In the genomic region with DNA sequence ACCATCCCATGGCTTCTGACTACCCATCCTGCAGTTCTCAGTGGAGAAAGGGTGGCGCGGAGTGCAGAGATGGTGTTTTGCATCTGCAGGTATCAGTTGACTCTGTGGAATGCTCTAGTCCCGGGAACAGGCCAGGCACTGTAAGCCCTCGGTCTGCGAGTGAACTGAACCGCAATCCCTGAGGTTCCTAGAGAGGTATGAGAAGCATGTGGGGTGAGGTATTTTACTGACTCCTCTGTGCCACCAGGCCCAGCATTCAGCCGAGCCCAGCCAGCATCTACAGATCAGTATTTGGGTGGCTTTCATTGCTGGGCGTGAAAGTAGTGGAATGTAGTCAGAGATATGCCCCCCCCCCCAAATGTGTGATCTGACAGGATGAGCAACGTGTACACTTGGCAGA, we compare ENCODE assay signal across 21 mouse cellular contexts. TPM values are rescaled to one million over a fixed set of nuclear protein-coding genes. Genes with fewer than 3 reads are reported as not detected.
DNase-seq lines count a peak whose midpoint lies in the region; ATAC-seq and TF ChIP-seq lines count a peak whose summit lies in the region.
"Had no signal": no experiment of that assay in that cellular context is flagged by ENCODE, and none has a peak within 500 bp of the region (broad histone marks: within the 10 kb centered on the region; RNA-seq: fewer than 3 reads in every experiment).

No protein-coding gene starts in this region.

- H3K4me1 ChIP-seq in heart, embryonic 10.5 days: peaks cover 54% of the 10 kb centered on the region
- H3K4me1 ChIP-seq in heart, postnatal 0 days (ENCODE audit: control insufficient read depth, insufficient read depth): peaks cover 9% of the 10 kb centered on the region; the same call in 1 of the 2 replicates
- H3K4me1 ChIP-seq in lung, postnatal 0 days (ENCODE audit: insufficient read depth, low read depth, low read length): no peaks in the 10 kb centered on the region
- H3K4me1 ChIP-seq: neural tube, embryonic 13.5 days had no signal

- no peak for TF ChIP-seq CTCF in heart, postnatal 0 days (IDR thresholded peaks at IDR 0.05; ENCODE audit: low read depth)
- no peak for TF ChIP-seq CTCF in lung, postnatal 0 days (IDR thresholded peaks at IDR 0.05)

- no peaks in the 10 kb centered on the region for H3K9me3 ChIP-seq in heart, embryonic 10.5 days
- no peaks in the 10 kb centered on the region for H3K9me3 ChIP-seq in heart, postnatal 0 days (replicated peaks; ENCODE audit: control insufficient read depth, low read length)
- H3K9me3 ChIP-seq in lung, postnatal 0 days (ENCODE audit: low read length): no peaks in the 10 kb centered on the region
- H3K9me3 ChIP-seq: neural tube, embryonic 13.5 days had no signal

- intact Hi-C loops in heart, postnatal 25 days (cut with DNase I): no loop called here
- intact Hi-C loops in heart, postnatal 14 days (cut with DNase I): no loop called here

- whole genome bisulfite sequencing in heart, embryonic 10.5 days: 34% methylated on average over 9 of the region's 9 CpGs
- 30% methylated on average over 9 of the region's 9 CpGs for WGBS in heart, postnatal 0 days
- 41% methylated on average over 9 of the region's 9 CpGs for WGBS in lung, postnatal 0 days

- ATAC-seq in heart, postnatal 0 days (ENCODE audit: insufficient read depth, low read depth): peak; percentile 47; the same call in 1 of the 2 replicates
- 0 out of 2 replicates have a peak, but pooled peaks have one; percentile 17 for ATAC-seq in lung, postnatal 0 days

- H3K9ac ChIP-seq in heart, postnatal 0 days (replicated peaks; ENCODE audit: low read depth, low read length): no peak overlapping the region
- H3K9ac ChIP-seq in lung, postnatal 0 days (replicated peaks; ENCODE audit: low read depth): no peak overlapping the region
- H3K9ac ChIP-seq: liver, embryonic 14.5 days; neural tube, embryonic 13.5 days had no signal

- no peaks in the 10 kb centered on the region for H3K27me3 ChIP-seq in heart, embryonic 10.5 days (ENCODE audit: insufficient read depth, poor library complexity, severe bottlenecking)
- no peaks in the 10 kb centered on the region for H3K27me3 ChIP-seq in heart, postnatal 0 days (ENCODE audit: control insufficient read depth, insufficient read depth, low read length)
- no peaks in the 10 kb centered on the region for H3K27me3 ChIP-seq in lung, postnatal 0 days (replicated peaks; ENCODE audit: insufficient read depth, low read length)
- H3K27me3 ChIP-seq: CH12.LX; neural tube, embryonic 13.5 days had no signal

- peak; percentile 81 for DNase-seq in heart, embryonic 10.5 days (ENCODE audit: low spot score)
- no peak for DNase-seq in heart, postnatal 25 days (ENCODE audit: low spot score)
- DNase-seq in heart, postnatal 0 days (ENCODE audit: low spot score): no peak
- no peak for DNase-seq in heart, postnatal 14 days
- no peak for DNase-seq in lung, postnatal 0 days (ENCODE audit: low spot score)
- no peak for DNase-seq in lung, postnatal 14 days
- DNase-seq in frontal cortex, postnatal 36 days (ENCODE audit: low spot score in 2 of 2): no peak
- DNase-seq in ovary, postnatal 14 days (ENCODE audit: low spot score): no peak
- DNase-seq: cerebellum, adult 9-11 months; gastrocnemius, postnatal 10 days; kidney, adult 18-20 months; kidney, postnatal 36 days; layer of hippocampus, adult 9-11 months; left cerebral cortex, postnatal 4 days; midbrain, embryonic 14.5 days; thymus, postnatal 14 days had no signal

- H3K27ac ChIP-seq in heart, embryonic 10.5 days: peak overlapping the region; percentile 36; the same call in 1 of the 2 replicates
- H3K27ac ChIP-seq in heart, postnatal 0 days (ENCODE audit: low read depth): peak overlapping the region; percentile 74
- no peak overlapping the region for H3K27ac ChIP-seq in lung, postnatal 0 days (ENCODE audit: low read length)
- H3K27ac ChIP-seq: left cerebral cortex, adult 2 months; liver, embryonic 14.5 days; neural tube, embryonic 13.5 days had no signal

- H3K36me3 ChIP-seq in heart, embryonic 10.5 days: no peaks in the 10 kb centered on the region
- H3K36me3 ChIP-seq in heart, postnatal 0 days (replicated peaks; ENCODE audit: control insufficient read depth, insufficient read depth, low read length): no peaks in the 10 kb centered on the region
- H3K36me3 ChIP-seq in lung, postnatal 0 days (ENCODE audit: insufficient read depth, low read length): no peaks in the 10 kb centered on the region
- H3K36me3 ChIP-seq: neural tube, embryonic 13.5 days had no signal

- TF ChIP-seq EP300 in heart, postnatal 0 days (IDR thresholded peaks at IDR 0.05; ENCODE audit: low read depth): no peak
- no peak for TF ChIP-seq EP300 in lung, postnatal 0 days (IDR thresholded peaks at IDR 0.05)

- peak overlapping the region; percentile 22; the same call in 1 of the 2 replicates for H3K4me2 ChIP-seq in heart, postnatal 0 days (ENCODE audit: low read depth, low read length)
- no peak overlapping the region for H3K4me2 ChIP-seq in lung, postnatal 0 days (replicated peaks; ENCODE audit: low read depth, low read length)
- H3K4me2 ChIP-seq: neural tube, embryonic 13.5 days had no signal

- no peak overlapping the region for H3K4me3 ChIP-seq in heart, embryonic 10.5 days
- H3K4me3 ChIP-seq in heart, postnatal 0 days (ENCODE audit: low read depth, low read length): no peak overlapping the region
- H3K4me3 ChIP-seq in lung, postnatal 0 days (ENCODE audit: low read depth, low read length): no peak overlapping the region
- H3K4me3 ChIP-seq: left cerebral cortex, adult 2 months; neural tube, embryonic 13.5 days had no signal

RNA-seq across cellular contexts. Expression of a gene that starts 23.5 kb away (rescaled TPM):
- polyA plus RNA-seq in heart, embryonic 10.5 days (2016; fragmentation: Nextera tagmentation; extraction: Ambion mirVana): 0.98 and 1.6 TPM in 2 replicates
- 10 to 100 TPM; 14.8 to 20.8 TPM for total RNA-seq in heart, postnatal 25 days (2021)
- total RNA-seq in heart, postnatal 0 days (2014; rRNA removed; ENCODE audit: low replicate concordance): 5.5 and 6.3 TPM in 2 replicates
- 1.7 and 2.1 TPM in 2 replicates for polyA plus RNA-seq in heart, postnatal 0 days (2015; fragmentation: Nextera tagmentation; extraction: Ambion mirVana)
- 10 to 100 TPM; 16.5 to 19.8 TPM for total RNA-seq in heart, postnatal 14 days (2021)
- 3.2 and 4.0 TPM in 2 replicates for polyA plus RNA-seq in lung, postnatal 0 days (2015; fragmentation: Nextera tagmentation; extraction: Ambion mirVana)
- total RNA-seq: CH12.LX, MEL had no signal

RNA-seq across cellular contexts. Expression of a gene that starts 39.9 kb away (rescaled TPM):
- polyA plus RNA-seq in heart, embryonic 10.5 days (2016; fragmentation: Nextera tagmentation; extraction: Ambion mirVana): 167 and 249 TPM in 2 replicates
- 10 to 100 TPM; 30.5 to 37.1 TPM for total RNA-seq in heart, postnatal 25 days (2021)
- 53.3 and 59.2 TPM in 2 replicates for total RNA-seq in heart, postnatal 0 days (2014; rRNA removed; ENCODE audit: low replicate concordance)
- polyA plus RNA-seq in heart, postnatal 0 days (2015; fragmentation: Nextera tagmentation; extraction: Ambion mirVana): 80.8 and 87.4 TPM in 2 replicates
- 10 to 100 TPM; 38.3 to 41.2 TPM for total RNA-seq in heart, postnatal 14 days (2021)
- 113 and 126 TPM in 2 replicates for polyA plus RNA-seq in lung, postnatal 0 days (2015; fragmentation: Nextera tagmentation; extraction: Ambion mirVana)
